Mouse (Mus musculus): ENCODE data around the gene Dlg1. TPM values are rescaled to one million over a fixed set of nuclear protein-coding genes. Genes with fewer than 3 reads are reported as not detected.

The Dlg1 gene
- polyA plus RNA-seq, 1 experiment from 2014 or later = 33.9 TPM

DNA sequence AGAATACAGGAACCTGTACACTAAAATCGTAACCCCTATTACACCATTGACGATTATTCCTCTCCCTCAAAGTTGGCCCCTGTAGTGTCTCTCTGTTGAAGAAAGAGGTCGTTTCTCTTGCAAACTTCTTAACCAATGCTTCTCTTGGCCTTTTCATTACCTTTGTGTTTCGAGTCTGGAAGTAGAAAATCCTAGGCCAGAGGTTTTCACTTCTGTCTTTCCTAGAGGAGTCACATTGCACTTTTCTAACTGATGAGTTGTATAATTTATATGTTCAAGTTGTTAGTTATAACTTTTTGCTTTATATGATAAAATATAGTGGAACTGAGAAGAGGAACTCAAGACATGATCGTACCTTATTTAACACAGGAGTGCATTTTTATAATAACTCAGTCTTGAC lies 93.2 kb downstream of the Dlg1 start:
- H3K36me3 ChIP-seq (ENCODE audit: control insufficient read depth, insufficient read depth, low read length) = no peaks in the 10 kb centered on the region
- H3K9me3 ChIP-seq (ENCODE audit: control insufficient read depth, low read length) = no peaks in the 10 kb centered on the region
- no peaks in the 10 kb centered on the region for H3K27me3 ChIP-seq (replicated peaks; ENCODE audit: control insufficient read depth, insufficient read depth, low read length)
- no peak overlapping the region for H3K27ac ChIP-seq (replicated peaks; ENCODE audit: low read depth, low read length)
- no peak overlapping the region for H3K4me3 ChIP-seq (ENCODE audit: low read depth, low read length)
- H3K4me1 ChIP-seq (ENCODE audit: control insufficient read depth, insufficient read depth, low read length) = peaks cover 8% of the 10 kb centered on the region
- no peak overlapping the region for H3K4me2 ChIP-seq (ENCODE audit: low read depth, low read length)
- DNase-seq (ENCODE audit: low spot score) (no peak), ATAC-seq (ENCODE audit: low read depth) (no peak)
- no peak overlapping the region for H3K9ac ChIP-seq (ENCODE audit: low read depth, low read length)
- WGBS = 88% methylated on average over 5 of the region's 5 CpGs

DNA sequence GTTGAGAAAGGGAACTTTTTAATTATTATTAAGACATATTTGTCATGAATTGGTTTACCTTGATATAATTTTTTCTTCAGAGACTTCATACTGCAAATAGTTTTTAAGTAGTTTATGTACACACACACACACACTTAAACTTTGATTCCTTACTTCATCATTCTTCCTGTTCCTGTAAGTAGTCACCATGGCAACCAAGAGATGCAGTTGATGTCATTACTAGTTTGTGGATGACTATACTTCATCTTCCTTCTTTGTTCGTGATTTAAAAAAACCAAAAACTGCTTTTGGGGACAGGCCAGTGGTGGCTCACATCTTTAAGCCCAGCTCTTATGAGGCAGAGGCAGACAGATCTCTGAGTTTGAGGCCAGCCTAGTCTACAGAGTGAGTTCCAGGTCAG lies 94.4 kb downstream of the Dlg1 start:
- H3K4me1 ChIP-seq (ENCODE audit: control insufficient read depth, insufficient read depth, low read length) = peaks cover 8% of the 10 kb centered on the region
- H3K9ac ChIP-seq (ENCODE audit: low read depth, low read length) = no peak overlapping the region
- no peak overlapping the region for H3K27ac ChIP-seq (replicated peaks; ENCODE audit: low read depth, low read length)
- no peak overlapping the region for H3K4me2 ChIP-seq (ENCODE audit: low read depth, low read length)
- no peaks in the 10 kb centered on the region for H3K9me3 ChIP-seq (ENCODE audit: control insufficient read depth, low read length)
- no peaks in the 10 kb centered on the region for H3K36me3 ChIP-seq (ENCODE audit: control insufficient read depth, insufficient read depth, low read length)
- 87% methylated on average over 1 of the region's 1 CpGs for WGBS
- no peak overlapping the region for H3K4me3 ChIP-seq (ENCODE audit: low read depth, low read length)
- H3K27me3 ChIP-seq (replicated peaks; ENCODE audit: control insufficient read depth, insufficient read depth, low read length) = no peaks in the 10 kb centered on the region
- no peak for DNase-seq (ENCODE audit: low spot score)
- ATAC-seq (ENCODE audit: low read depth) = no peak

DNA sequence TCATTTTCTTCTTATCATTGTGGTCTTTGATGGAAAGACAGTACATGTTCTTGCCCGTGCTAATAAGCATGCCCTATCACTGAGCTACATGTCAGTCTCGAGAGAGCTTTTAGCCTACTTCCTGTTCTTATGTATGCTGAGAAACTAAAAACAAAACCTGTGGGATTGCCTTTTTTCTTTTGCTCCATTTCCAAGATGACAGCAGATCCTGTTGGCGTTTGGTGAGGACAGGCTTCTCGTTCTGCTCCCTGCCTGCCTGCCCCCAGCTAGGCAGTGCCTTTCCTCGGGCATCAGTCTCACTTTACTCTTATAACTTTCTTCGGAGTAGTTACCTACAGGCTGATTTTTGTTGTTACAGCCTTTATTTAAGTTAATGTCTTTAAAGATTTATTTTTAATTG lies 96.2 kb downstream of the Dlg1 start:
- DNase-seq (ENCODE audit: low spot score) (no peak), ATAC-seq (ENCODE audit: low read depth) (0 out of 2 replicates have a peak, but pooled peaks have one; percentile 44)
- Histone ChIP-seq H3K27ac (replicated peaks; ENCODE audit: low read depth, low read length) (no peak overlapping the region), H3K9ac (ENCODE audit: low read depth, low read length) (no peak overlapping the region), H3K27me3 (replicated peaks; ENCODE audit: control insufficient read depth, insufficient read depth, low read length) (no peaks in the 10 kb centered on the region), H3K4me1 (ENCODE audit: control insufficient read depth, insufficient read depth, low read length) (peaks cover 8% of the 10 kb centered on the region), H3K4me2 (ENCODE audit: low read depth, low read length) (no peak overlapping the region), H3K9me3 (ENCODE audit: control insufficient read depth, low read length) (no peaks in the 10 kb centered on the region), H3K36me3 (ENCODE audit: control insufficient read depth, insufficient read depth, low read length) (no peaks in the 10 kb centered on the region), H3K4me3 (ENCODE audit: low read depth, low read length) (no peak overlapping the region)
- 55% methylated on average over 6 of the region's 6 CpGs for WGBS

DNA sequence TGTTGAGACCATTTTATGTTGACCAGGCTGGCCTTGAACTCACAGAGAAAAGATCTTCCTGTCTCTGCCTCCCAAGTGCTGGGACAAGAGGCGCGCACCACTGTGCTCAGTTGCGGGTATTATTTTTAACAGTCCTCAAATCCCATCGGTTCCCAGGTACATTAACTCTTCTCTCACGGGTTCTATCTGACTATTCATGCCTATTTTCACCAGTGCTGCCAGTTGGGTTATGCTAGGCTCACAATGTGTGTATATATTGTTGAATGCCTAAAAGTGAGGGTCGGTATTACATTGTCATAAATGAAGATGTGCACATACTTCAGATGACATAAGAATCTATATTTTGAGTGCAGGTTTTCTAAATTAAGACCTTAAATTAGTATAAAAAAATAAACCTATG lies 103.1 kb downstream of the Dlg1 start:
- Histone ChIP-seq H3K9ac (ENCODE audit: low read depth, low read length) (no peak overlapping the region), H3K9me3 (ENCODE audit: control insufficient read depth, low read length) (no peaks in the 10 kb centered on the region)

DNA sequence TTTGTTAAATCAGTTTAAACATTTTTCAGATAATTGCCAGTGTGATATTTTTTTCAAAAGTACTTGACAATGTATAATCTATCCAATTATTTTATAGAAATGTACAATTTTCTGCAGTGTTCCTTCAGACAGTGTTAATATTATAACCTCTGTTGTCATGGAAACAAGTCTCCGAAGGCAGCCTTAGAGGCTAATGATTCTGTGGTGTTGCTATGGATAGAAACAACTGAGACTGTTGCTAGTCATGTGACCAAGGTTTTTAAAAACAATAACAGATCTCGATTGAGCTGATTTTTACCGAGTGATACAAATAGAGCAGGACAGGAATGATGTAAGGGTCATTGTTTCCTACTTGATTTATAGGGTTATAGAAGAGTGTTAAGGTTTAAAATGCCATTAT lies 103.5 kb downstream of the Dlg1 start:
- WGBS = 39% methylated on average over 3 of the region's 3 CpGs
- DNase-seq (ENCODE audit: low spot score) (peak; percentile 60), ATAC-seq (ENCODE audit: low read depth) (peak; percentile 89)
- Histone ChIP-seq H3K9me3 (ENCODE audit: control insufficient read depth, low read length) (no peaks in the 10 kb centered on the region), H3K27me3 (replicated peaks; ENCODE audit: control insufficient read depth, insufficient read depth, low read length) (no peaks in the 10 kb centered on the region), H3K4me1 (ENCODE audit: control insufficient read depth, insufficient read depth, low read length) (no peaks in the 10 kb centered on the region), H3K27ac (replicated peaks; ENCODE audit: low read depth, low read length) (no peak overlapping the region), H3K4me2 (ENCODE audit: low read depth, low read length) (no peak overlapping the region), H3K4me3 (ENCODE audit: low read depth, low read length) (no peak overlapping the region), H3K9ac (ENCODE audit: low read depth, low read length) (no peak overlapping the region), H3K36me3 (ENCODE audit: control insufficient read depth, insufficient read depth, low read length) (no peaks in the 10 kb centered on the region)

More for the DNA sequence above, 103.1 kb downstream of the Dlg1 start:
- H3K27me3 ChIP-seq (replicated peaks; ENCODE audit: control insufficient read depth, insufficient read depth, low read length) = no peaks in the 10 kb centered on the region
- no peaks in the 10 kb centered on the region for H3K4me1 ChIP-seq (ENCODE audit: control insufficient read depth, insufficient read depth, low read length)
- no peak overlapping the region for H3K4me2 ChIP-seq (ENCODE audit: low read depth, low read length)
- WGBS = 95% methylated on average over 6 of the region's 6 CpGs
- ATAC-seq (ENCODE audit: low read depth) (0 out of 2 replicates have a peak, but pooled peaks have one; percentile 44), DNase-seq (ENCODE audit: low spot score) (no peak)
- H3K36me3 ChIP-seq (ENCODE audit: control insufficient read depth, insufficient read depth, low read length) = no peaks in the 10 kb centered on the region
- no peak overlapping the region for H3K4me3 ChIP-seq (ENCODE audit: low read depth, low read length)
- no peak overlapping the region; the same call in 1 of the 2 replicates for H3K27ac ChIP-seq (replicated peaks; ENCODE audit: low read depth, low read length)

DNA sequence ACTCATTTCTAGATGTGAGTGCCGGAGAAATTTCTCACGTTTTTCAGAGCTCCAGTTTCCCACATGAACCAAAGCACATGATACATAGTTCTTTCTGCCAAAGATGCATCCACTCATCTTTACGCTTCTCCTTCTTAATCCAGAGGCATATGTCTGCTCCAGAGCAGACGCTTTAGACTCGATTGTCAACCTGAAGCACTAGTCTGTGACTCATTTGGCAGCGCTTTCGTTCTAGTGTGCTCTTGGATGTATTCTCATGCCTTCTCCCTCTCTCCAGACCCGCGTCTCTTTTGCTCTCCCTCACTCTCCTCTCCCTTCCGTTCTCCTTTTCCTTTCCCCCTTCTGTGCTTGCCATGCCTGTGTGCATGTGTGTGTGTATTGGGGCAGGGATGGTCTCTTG lies 112.7 kb downstream of the Dlg1 start:
- no peaks in the 10 kb centered on the region for H3K9me3 ChIP-seq (ENCODE audit: control insufficient read depth, low read length)
- DNase-seq (ENCODE audit: low spot score) = no peak
- no peaks in the 10 kb centered on the region for H3K36me3 ChIP-seq (ENCODE audit: control insufficient read depth, insufficient read depth, low read length)
- no peaks in the 10 kb centered on the region for H3K27me3 ChIP-seq (replicated peaks; ENCODE audit: control insufficient read depth, insufficient read depth, low read length)
- H3K9ac ChIP-seq (ENCODE audit: low read depth, low read length) = no peak overlapping the region
- H3K4me1 ChIP-seq (ENCODE audit: control insufficient read depth, insufficient read depth, low read length) = no peaks in the 10 kb centered on the region
- WGBS = 83% methylated on average over 10 of the region's 10 CpGs
- ATAC-seq (ENCODE audit: low read depth) = no peak
- no peak overlapping the region for H3K4me3 ChIP-seq (ENCODE audit: low read depth, low read length)
- H3K27ac ChIP-seq (replicated peaks; ENCODE audit: low read depth, low read length) = no peak overlapping the region
- no peak overlapping the region for H3K4me2 ChIP-seq (ENCODE audit: low read depth, low read length)

DNA sequence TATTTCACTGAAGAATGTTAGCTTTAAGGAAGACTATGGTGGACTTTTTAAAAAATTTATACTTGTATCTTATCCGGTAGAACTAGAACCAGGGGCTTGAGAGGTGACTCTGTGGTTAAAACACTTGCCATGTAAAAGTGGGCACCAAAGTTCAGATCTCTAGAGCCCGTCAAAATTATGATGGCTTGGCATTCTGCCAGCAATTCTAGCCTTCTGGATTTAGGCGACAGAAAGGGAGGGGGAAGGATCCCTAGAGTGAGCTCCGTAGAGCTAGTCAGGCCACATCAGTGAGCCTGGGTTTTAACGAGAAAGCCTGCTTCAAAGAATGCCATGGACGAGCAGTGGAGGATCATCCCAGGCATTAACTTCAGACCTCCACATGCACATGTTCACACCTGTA lies 117.8 kb downstream of the Dlg1 start:
- Histone ChIP-seq H3K9ac (ENCODE audit: low read depth, low read length) (no peak overlapping the region), H3K4me2 (ENCODE audit: low read depth, low read length) (no peak overlapping the region), H3K4me3 (ENCODE audit: low read depth, low read length) (no peak overlapping the region), H3K36me3 (ENCODE audit: control insufficient read depth, insufficient read depth, low read length) (peaks cover 6% of the 10 kb centered on the region; the same call in 1 of the 2 replicates), H3K9me3 (ENCODE audit: control insufficient read depth, low read length) (no peaks in the 10 kb centered on the region), H3K27ac (replicated peaks; ENCODE audit: low read depth, low read length) (no peak overlapping the region), H3K27me3 (replicated peaks; ENCODE audit: control insufficient read depth, insufficient read depth, low read length) (no peaks in the 10 kb centered on the region), H3K4me1 (ENCODE audit: control insufficient read depth, insufficient read depth, low read length) (no peaks in the 10 kb centered on the region)
- peak; percentile 33 for DNase-seq (ENCODE audit: low spot score)
- 56% methylated on average over 6 of the region's 6 CpGs for WGBS
- no peak for ATAC-seq (ENCODE audit: low read depth)

DNA sequence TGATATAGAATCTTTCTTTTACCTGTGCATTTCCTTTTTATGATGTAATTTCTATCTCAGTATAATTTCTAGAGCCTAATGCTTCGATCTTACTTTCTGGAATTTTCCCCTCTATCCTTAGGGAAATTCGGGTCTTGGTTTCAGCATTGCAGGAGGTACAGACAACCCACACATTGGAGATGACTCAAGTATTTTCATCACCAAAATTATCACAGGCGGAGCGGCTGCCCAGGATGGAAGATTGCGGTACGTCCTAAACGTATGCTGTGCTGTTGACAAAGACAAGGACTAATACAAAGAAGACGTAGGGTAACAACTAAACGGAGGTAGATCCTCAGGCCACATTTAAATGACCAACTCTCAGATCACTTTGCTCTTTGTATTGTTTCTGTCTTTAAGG lies 126.8 kb downstream of the Dlg1 start:
- H3K4me2 ChIP-seq (ENCODE audit: low read depth, low read length) = no peak overlapping the region
- ATAC-seq (ENCODE audit: low read depth) = no peak
- H3K27ac ChIP-seq (replicated peaks; ENCODE audit: low read depth, low read length) = no peak overlapping the region
- H3K9me3 ChIP-seq (ENCODE audit: control insufficient read depth, low read length) = no peaks in the 10 kb centered on the region
- no peak overlapping the region for H3K4me3 ChIP-seq (ENCODE audit: low read depth, low read length)
- H3K27me3 ChIP-seq (replicated peaks; ENCODE audit: control insufficient read depth, insufficient read depth, low read length) = no peaks in the 10 kb centered on the region
- WGBS = 91% methylated on average over 9 of the region's 9 CpGs
- no peak for DNase-seq (ENCODE audit: low spot score)
- peaks cover 31% of the 10 kb centered on the region for H3K36me3 ChIP-seq (ENCODE audit: control insufficient read depth, insufficient read depth, low read length)
- H3K9ac ChIP-seq (ENCODE audit: low read depth, low read length) = no peak overlapping the region
- H3K4me1 ChIP-seq (ENCODE audit: control insufficient read depth, insufficient read depth, low read length) = no peaks in the 10 kb centered on the region

DNA sequence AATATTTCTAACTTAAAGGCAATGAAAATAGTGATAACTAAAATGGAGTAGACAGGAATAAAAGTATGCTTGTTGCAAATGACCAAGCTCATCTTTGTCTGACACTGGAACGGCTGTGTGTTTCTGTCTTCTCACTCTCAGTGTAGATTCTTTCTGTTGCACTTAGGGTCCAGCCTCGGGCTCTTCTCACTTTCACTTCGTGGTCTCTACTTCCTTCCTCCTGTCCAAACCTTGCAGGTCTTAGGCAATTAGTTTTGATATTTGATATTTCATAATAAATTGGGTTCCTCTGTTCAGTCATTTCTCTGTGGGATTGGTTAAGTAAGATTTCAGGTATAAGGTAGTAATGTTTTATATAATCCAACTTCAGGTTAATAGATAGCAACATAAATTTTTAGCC lies 140.4 kb downstream of the Dlg1 start:
- peaks cover 50% of the 10 kb centered on the region for H3K36me3 ChIP-seq (ENCODE audit: control insufficient read depth, insufficient read depth, low read length)
- H3K9ac ChIP-seq (ENCODE audit: low read depth, low read length) = no peak overlapping the region
- 67% methylated on average over 3 of the region's 3 CpGs for WGBS
- H3K4me1 ChIP-seq (ENCODE audit: control insufficient read depth, insufficient read depth, low read length) = no peaks in the 10 kb centered on the region
- no peak for DNase-seq (ENCODE audit: low spot score)
- H3K27ac ChIP-seq (replicated peaks; ENCODE audit: low read depth, low read length) = no peak overlapping the region
- H3K4me2 ChIP-seq (ENCODE audit: low read depth, low read length) = no peak overlapping the region
- H3K27me3 ChIP-seq (replicated peaks; ENCODE audit: control insufficient read depth, insufficient read depth, low read length) = no peaks in the 10 kb centered on the region
- ATAC-seq (ENCODE audit: low read depth) = no peak
- H3K9me3 ChIP-seq (ENCODE audit: control insufficient read depth, low read length) = no peaks in the 10 kb centered on the region
- no peak overlapping the region for H3K4me3 ChIP-seq (ENCODE audit: low read depth, low read length)

All from embryonic facial prominence, embryonic 14.5 days (tissue).